Mouse (Mus musculus) heart, adult 2 months (tissue): ENCODE results near the gene Gmppa. TPM values are rescaled to one million over a fixed set of nuclear protein-coding genes. Genes with fewer than 3 reads are reported as not detected.
A peak's percentile ranks its signal among the peaks of the same experiment; 100 is the strongest.

ENCODE experiments used
- DNase-seq, 2 experiments: peaks; one replicate each; pipeline ENCODE4 v3.0.0; 2021
- H3K27ac ChIP-seq: fragments of 200-600 bp; 2 replicates; pipeline ENCODE4 v1.8.1; 2022
- H3K27me3 ChIP-seq: fragments of 200-500 bp; 2 replicates; pipeline ENCODE4 v1.6.1; 2012; ENCODE audit warnings: mild to moderate bottlenecking, low read length, inconsistent platforms, mixed read lengths; ENCODE audit not compliant: control insufficient read depth, insufficient read depth
- H3K36me3 ChIP-seq: fragments of 200-500 bp; 2 replicates; pipeline ENCODE4 v1.6.1; 2012; ENCODE audit warnings: low read length, inconsistent platforms; ENCODE audit not compliant: control insufficient read depth, insufficient read depth
- H3K4me1 ChIP-seq: fragments of 200-500 bp; 2 replicates; pipeline ENCODE4 v1.6.1; 2011; ENCODE audit warnings: low read length; ENCODE audit not compliant: control insufficient read depth, insufficient read depth
- H3K4me3 ChIP-seq: fragments of 200-600 bp; 2 replicates; pipeline ENCODE4 v1.8.1; 2022
- H3K79me2 ChIP-seq: fragments of 200-500 bp; replicated peaks from 2 replicates; pipeline ENCODE4 v1.6.1; 2012; ENCODE audit warnings: mild to moderate bottlenecking, inconsistent platforms, low read length, moderate library complexity, mixed read lengths; ENCODE audit not compliant: control insufficient read depth, insufficient read depth
- H3K9ac ChIP-seq: fragments of 200-500 bp; 2 replicates; pipeline ENCODE4 v1.6.1; 2012; ENCODE audit warnings: low read depth, mild to moderate bottlenecking, control low read depth, inconsistent platforms, low read length, mixed read lengths
- CTCF ChIP-seq: fragments of 200-600 bp; IDR thresholded peaks from 2 replicates; pipeline ENCODE4 v1.8.1; 2022; ENCODE audit warnings: antibody characterized with exemption, mild to moderate bottlenecking, moderate library complexity
- EP300 ChIP-seq: fragments of 200-500 bp; IDR thresholded peaks from 2 replicates; pipeline ENCODE4 v1.6.1; 2011; ENCODE audit warnings: low read depth, low read length, control low read depth; ENCODE audit not compliant: insufficient read depth
- POLR2A ChIP-seq: fragments of 200-500 bp; IDR thresholded peaks from 2 replicates; pipeline ENCODE4 v1.6.1; 2011; ENCODE audit warnings: mild to moderate bottlenecking, low read depth, low read length, control low read depth; ENCODE audit not compliant: insufficient read depth
- WGBS: fragments of 180-500 bp; shearing (Covaris S2); methylation state at CpG from one replicate; pipeline ENCODE4 v1.1.7; 2018; 5-methylcytosine and 5-hydroxymethylcytosine counted together
- intact Hi-C: fragments of 180-260 bp; cut with DNase I; formaldehyde crosslinking; loops from one replicate; pipeline ENCODE4 v1.15.1; 2025
- polyA plus RNA-seq: library from polyadenylated mRNA; depleted of rRNA; stranded (reverse); fragments of >200 nt; gene quantifications from 2 replicates; pipeline ENCODE4 v1.2.3, GENCODE M21; 2012
- total RNA-seq, 2 experiments: library from RNA; stranded (reverse); gene quantifications; 2 replicates each; pipeline ENCODE4 v1.2.3; 2021

The Gmppa gene
- total and polyA plus RNA-seq, 3 experiments, result 38.9 to 94.6 (median 39.9) TPM

DNA sequence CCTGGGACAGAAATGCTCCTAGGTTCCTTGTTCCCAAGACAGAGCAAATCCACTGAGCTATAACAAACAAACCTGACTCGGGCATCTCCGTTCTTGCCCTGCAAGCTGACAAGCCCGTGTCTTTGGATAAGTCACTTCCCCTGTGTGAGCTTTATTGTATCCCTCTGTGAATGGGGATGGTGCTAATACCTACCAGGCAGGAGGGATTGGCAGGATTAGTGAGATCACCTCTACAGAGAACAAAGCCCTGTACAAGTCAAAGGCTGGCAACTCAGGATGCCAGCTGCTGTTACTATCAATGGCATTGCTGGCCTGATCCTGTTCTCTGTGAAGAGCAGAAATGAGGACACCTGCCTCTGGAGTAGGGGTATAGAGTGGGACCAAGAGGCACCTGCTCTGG, 30.2 kb upstream of the Gmppa start:
- H3K9ac ChIP-seq, result no peak overlapping the region
- H3K79me2 ChIP-seq, result no peaks in the 10 kb centered on the region
- H3K4me3 ChIP-seq, result no peak overlapping the region
- intact Hi-C loops, result loop anchor here (5.0 kb wide), 1 partner anchor 33 kb away; no protein-coding TSS in a partner anchor
- no peaks in the 10 kb centered on the region for H3K27me3 ChIP-seq
- DNase-seq, result no peak
- no peak for TF ChIP-seq CTCF
- no peak for TF ChIP-seq POLR2A
- TF ChIP-seq EP300, result no peak
- 81% methylated on average over 3 of the region's 3 CpGs for WGBS
- no peaks in the 10 kb centered on the region; the same call in 1 of the 2 replicates for H3K36me3 ChIP-seq
- H3K27ac ChIP-seq, result no peak overlapping the region
- no peaks in the 10 kb centered on the region; the same call in 1 of the 2 replicates for H3K4me1 ChIP-seq

DNA sequence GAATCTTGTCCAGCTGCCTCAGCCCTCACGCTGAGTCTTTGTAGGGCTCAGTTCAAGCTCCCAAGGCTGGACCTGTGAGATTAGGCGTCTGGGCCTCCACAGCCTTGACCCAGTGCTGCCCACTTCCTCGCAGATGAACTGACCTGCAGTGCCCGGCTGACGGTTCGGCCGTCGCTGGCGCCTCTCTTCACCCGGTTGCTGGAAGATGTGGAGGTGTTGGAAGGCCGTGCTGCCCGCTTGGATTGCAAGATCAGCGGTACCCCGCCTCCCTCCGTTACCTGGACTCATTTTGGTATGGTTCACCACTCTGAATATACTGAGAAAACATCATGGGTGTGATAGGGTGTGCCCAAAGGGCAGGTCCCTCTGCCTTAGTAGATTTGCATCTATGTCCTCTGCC, 29.6 kb upstream of the Gmppa start:
- Histone ChIP-seq H3K36me3 (no peaks in the 10 kb centered on the region; the same call in 1 of the 2 replicates), H3K79me2 (no peaks in the 10 kb centered on the region), H3K27me3 (no peaks in the 10 kb centered on the region), H3K4me3 (no peak overlapping the region), H3K27ac (no peak overlapping the region), H3K9ac (no peak overlapping the region), H3K4me1 (no peaks in the 10 kb centered on the region; the same call in 1 of the 2 replicates)
- TF ChIP-seq EP300 (no peak), CTCF (no peak), POLR2A (no peak)
- intact Hi-C loops, result loop anchor here (5.0 kb wide), 1 partner anchor 34 kb away; no protein-coding TSS in a partner anchor
- 72% methylated on average over 15 of the region's 15 CpGs for WGBS
- no peak for DNase-seq

DNA sequence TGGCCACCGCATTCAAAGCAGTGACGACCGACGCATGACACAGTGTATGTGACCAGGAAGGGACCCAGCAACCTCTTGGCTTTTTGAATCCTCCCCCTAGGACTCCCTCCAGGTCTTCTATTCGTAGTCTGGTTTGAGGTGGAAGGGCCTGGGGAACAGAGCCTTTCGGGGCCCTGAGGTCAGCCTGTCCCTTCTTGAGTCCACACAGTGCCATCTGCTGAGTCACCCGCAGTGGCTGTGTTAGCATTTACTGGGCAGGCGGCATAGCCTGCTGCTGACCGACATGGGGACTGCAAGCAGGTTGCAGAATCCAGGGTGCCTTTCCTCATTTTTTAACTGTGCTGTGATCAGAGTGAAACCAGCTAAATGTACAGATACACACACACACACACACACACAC, 28.7 kb upstream of the Gmppa start:
- DNase-seq, result no peak
- H3K9ac ChIP-seq, result peak overlapping the region; percentile 32
- peak overlapping the region; percentile 40; the same call in 1 of the 2 replicates for H3K27ac ChIP-seq
- no peak overlapping the region for H3K4me3 ChIP-seq
- H3K27me3 ChIP-seq, result no peaks in the 10 kb centered on the region
- no peaks in the 10 kb centered on the region for H3K79me2 ChIP-seq
- no peaks in the 10 kb centered on the region for H3K36me3 ChIP-seq
- no peak for TF ChIP-seq EP300
- peak; percentile 30 for TF ChIP-seq CTCF
- no peaks in the 10 kb centered on the region; the same call in 1 of the 2 replicates for H3K4me1 ChIP-seq
- intact Hi-C loops, result loop anchor here (5.0 kb wide), 1 partner anchor 35 kb away; no protein-coding TSS in a partner anchor
- WGBS, result 73% methylated on average over 9 of the region's 9 CpGs

DNA sequence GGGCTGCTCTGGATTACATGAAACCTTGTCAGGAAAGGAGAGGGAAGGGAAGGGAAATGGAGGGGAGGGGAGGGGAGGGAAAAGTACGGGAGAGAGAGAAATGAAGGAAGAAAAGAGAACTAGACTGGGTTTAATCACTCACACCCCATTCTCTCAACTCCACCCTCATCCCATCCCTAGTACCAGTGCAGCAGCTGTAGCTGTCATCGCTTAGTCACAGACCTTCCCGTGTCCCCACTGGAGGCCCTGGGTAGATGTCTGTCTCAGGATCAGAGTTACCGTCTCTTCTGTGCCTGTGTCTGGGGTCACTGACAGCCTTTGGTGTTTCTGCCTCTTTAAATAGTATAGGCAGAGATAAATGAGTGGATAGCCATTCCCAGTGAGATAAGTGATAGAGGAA, 27.5 kb upstream of the Gmppa start:
- H3K27ac ChIP-seq, result no peak overlapping the region
- H3K27me3 ChIP-seq, result no peaks in the 10 kb centered on the region
- intact Hi-C loops, result loop anchor here (5.0 kb wide), 1 partner anchor 36 kb away; no protein-coding TSS in a partner anchor
- no peak overlapping the region for H3K4me3 ChIP-seq
- WGBS, result 40% methylated on average over 4 of the region's 4 CpGs
- H3K36me3 ChIP-seq, result no peaks in the 10 kb centered on the region
- no peak for DNase-seq
- H3K79me2 ChIP-seq, result no peaks in the 10 kb centered on the region
- TF ChIP-seq CTCF (no peak), POLR2A (no peak), EP300 (no peak)
- H3K4me1 ChIP-seq, result no peaks in the 10 kb centered on the region; the same call in 1 of the 2 replicates
- H3K9ac ChIP-seq, result no peak overlapping the region

DNA sequence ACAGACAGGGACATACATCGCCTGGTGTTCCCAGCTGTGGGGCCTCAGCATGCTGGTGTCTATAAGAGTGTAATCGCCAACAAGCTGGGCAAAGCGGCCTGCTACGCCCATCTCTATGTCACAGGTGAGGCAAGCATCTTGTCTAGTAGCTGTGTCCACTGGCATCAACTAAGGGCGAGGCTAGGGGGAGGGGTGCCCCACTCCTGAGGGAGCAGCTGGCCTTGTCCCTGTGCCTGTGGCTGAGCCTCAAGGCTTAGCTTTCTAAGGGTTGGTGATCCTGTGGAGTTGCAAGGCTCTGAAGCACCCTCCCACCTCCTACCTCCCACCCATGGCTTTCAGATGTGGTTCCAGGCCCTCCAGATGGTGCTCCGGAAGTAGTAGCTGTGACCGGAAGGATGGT, 25.8 kb upstream of the Gmppa start:
- DNase-seq, result no peak
- intact Hi-C loops, result loop anchor here (5.0 kb wide), 1 partner anchor 38 kb away; no protein-coding TSS in a partner anchor
- no peak overlapping the region for H3K4me3 ChIP-seq
- H3K79me2 ChIP-seq, result no peaks in the 10 kb centered on the region
- no peak for TF ChIP-seq EP300
- no peak for TF ChIP-seq POLR2A
- no peak for TF ChIP-seq CTCF
- H3K36me3 ChIP-seq, result no peaks in the 10 kb centered on the region
- no peak overlapping the region for H3K27ac ChIP-seq
- 86% methylated on average over 7 of the region's 7 CpGs for WGBS
- no peaks in the 10 kb centered on the region; the same call in 1 of the 2 replicates for H3K4me1 ChIP-seq
- no peak overlapping the region for H3K9ac ChIP-seq
- no peaks in the 10 kb centered on the region for H3K27me3 ChIP-seq

DNA sequence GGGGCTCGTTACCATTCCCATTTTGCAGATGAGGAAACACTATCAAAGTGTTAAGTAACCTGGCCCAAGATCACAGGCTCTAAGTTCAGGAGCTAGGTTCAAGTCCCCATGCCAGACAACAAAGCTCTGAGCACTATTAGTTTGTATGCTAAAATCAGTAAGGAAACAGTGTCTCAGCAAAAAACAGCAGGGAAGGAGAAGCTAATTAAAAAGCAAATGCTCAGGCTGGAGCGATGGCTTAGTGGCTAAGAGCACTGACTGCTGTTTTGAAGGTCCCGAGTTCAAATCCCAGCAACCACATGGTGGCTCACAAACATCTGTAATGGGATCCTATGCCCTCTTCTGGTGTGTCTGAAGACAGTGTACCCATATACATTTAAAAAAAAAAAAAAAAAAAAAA, 23.5 kb upstream of the Gmppa start:
- intact Hi-C loops, result no loop called here
- H3K4me1 ChIP-seq, result no peaks in the 10 kb centered on the region
- no peaks in the 10 kb centered on the region for H3K27me3 ChIP-seq
- no peak overlapping the region for H3K27ac ChIP-seq
- H3K4me3 ChIP-seq, result no peak overlapping the region
- 96% methylated on average over 3 of the region's 3 CpGs for WGBS
- no peaks in the 10 kb centered on the region for H3K79me2 ChIP-seq
- DNase-seq, result no peak
- H3K9ac ChIP-seq, result no peak overlapping the region
- TF ChIP-seq CTCF (no peak), POLR2A (no peak), EP300 (no peak)
- H3K36me3 ChIP-seq, result no peaks in the 10 kb centered on the region

DNA sequence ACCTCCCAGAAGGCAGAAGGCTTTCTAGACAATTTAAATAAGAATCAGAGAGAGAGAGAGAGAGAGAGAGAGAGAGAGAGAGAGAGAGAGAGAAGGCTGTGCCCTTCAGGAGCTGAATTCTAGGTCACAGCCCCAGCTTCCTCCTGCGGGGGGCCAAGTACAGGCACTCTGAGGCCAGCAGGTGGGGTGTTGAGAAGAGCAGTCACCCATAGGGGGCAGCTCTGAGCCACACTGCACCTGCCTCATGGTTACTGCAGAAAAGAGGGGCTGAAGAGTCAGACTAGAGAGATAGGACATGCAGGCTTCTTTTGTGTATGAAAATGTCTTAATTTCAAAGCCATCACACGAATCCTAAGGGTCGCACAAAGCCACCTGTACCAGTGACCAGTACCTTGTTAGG, 22.0 kb upstream of the Gmppa start:
- H3K36me3 ChIP-seq, result no peaks in the 10 kb centered on the region
- intact Hi-C loops, result no loop called here

More for the DNA sequence above, 22.0 kb upstream of the Gmppa start:
- WGBS, result 64% methylated on average over 3 of the region's 3 CpGs
- H3K27ac ChIP-seq, result no peak overlapping the region
- H3K79me2 ChIP-seq, result no peaks in the 10 kb centered on the region
- peak; percentile 41 to 54 for DNase-seq
- no peak overlapping the region for H3K9ac ChIP-seq
- TF ChIP-seq CTCF, result peak; percentile 78
- no peak for TF ChIP-seq POLR2A
- H3K27me3 ChIP-seq, result no peaks in the 10 kb centered on the region
- H3K4me1 ChIP-seq, result no peaks in the 10 kb centered on the region
- no peak overlapping the region for H3K4me3 ChIP-seq
